Mouse (Mus musculus): ENCODE results near the gene Chmp2a.

Chmp2a gene

DNA sequence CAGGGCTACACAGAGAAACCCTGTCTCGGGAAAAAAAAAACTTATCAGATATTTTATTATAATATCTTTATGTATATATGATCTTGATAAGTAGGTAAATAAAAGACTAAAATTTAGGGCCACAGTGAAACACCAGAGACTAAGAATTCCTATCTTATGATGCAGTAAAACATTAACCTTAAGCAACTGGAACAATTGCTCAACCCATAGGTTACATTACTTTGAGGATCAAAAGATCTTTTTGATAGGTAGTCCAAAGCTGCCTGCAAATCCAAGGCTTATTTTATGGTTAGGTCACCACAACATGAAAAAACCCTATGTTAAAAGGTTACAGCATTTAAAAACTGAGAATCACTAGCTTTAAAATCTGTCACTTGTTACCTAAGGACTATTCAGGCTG is 33.0 kb downstream of the Chmp2a start:
- ATAC-seq (ENCODE audit: low TSS enrichment) = no peak

DNA sequence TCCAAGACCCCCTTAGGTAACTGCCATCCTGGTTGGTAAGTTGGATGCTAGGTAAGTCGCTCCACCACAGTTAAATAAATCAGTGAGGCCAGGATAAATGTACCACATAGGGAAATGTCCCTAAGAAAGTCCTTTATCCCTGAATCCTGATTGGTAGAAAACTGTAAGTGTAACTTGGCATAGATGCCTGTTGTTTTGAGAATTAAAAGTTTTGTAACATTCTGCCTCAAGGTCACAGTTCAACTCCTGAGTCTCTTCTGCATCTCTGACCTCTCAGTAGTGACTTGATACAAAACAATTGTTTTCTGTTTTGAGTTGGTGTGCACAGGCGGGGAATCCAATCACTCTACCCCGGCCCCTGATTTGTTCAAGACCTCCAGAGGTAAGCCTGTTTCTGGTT is 35.8 kb downstream of the Chmp2a start, which contains the start of gene Trim28:
Trim28 (plus strand) TSS at position 264 of the 400 bp plus-strand sequence.
- no peak for ATAC-seq (ENCODE audit: low TSS enrichment)

DNA sequence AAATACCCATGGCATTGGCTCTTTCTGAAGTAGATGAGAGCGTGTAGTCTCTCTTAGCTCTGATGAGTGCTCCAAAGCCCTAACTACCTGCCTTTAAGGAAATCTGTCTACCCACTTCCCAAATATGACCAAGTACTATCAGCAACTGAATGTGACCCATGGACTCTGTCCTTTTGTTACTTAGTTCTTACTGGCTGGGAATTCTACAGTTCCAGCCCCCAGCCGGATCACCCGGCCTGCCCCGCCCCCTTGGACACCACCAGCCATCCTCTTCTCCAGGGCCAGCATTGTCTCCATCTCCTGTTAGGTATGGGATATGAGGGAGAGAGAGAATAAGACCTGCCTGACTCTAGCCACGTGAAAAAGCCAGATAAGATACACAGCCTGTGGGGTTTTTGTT is 36.6 kb downstream of the Chmp2a start, which contains the start of gene Slc27a5:
Slc27a5 (minus strand) TSS at position 140 of the 400 bp plus-strand sequence.
- ATAC-seq (ENCODE audit: low TSS enrichment) = no peak

DNA sequence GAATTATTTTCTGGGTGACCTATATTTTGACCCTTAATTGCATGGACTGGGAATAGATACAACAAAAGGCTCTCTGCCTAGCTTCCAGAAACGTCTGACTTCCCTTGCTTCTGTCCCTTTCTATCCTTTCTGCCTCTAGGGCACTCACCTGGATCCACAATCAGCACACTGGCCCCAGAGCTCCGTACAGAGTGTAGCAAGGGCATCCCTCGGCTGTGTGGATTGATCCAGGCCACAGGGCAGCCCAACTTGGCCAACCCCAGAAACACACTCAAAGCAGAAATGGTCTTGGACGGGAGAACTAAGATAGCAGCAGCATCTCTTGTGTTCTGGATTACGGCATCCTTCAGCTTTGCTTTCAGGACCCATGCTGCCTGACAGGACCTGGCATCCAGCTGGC is 37.4 kb downstream of the Chmp2a start:
- ATAC-seq (ENCODE audit: low TSS enrichment) = no peak

DNA sequence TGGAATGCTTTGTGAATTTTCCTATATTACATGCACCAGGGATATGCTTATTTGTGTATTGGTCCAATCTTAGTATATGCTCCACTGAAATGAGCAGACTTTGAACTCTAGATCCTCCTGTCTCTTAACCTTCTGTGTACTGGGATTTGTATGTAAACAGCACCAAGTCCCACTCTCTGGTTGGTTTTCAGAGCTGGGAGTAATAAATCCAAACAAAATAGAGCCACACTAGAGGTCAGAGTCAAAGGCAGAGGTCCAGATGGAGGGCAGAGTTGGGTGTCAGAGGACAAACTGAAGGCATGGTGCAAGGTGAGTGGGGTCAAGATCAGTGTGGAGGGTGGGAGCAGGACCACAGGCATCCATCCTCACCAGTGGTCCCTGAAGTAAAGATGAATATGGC is 38.7 kb downstream of the Chmp2a start:
- ATAC-seq (ENCODE audit: low TSS enrichment) = no peak

DNA sequence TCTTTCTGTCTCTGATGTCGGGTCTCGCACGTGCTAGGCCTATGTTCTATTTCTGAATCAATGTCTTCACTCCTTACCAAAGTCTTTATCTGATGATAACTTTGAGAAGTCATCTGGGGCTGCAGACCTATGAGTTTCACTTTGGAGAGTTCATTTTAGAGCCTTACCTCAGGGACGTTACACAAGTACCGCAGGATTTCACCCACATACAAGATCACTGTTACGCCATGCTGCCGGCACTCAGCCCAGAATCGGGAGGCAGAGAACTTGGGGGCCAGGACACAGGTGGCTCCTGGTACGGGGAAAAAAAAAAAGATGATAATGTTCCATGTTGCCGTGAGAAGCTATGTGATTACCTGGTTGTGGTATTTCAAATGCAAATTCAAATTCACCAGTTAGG is 41.5 kb downstream of the Chmp2a start:
- ATAC-seq (ENCODE audit: low TSS enrichment) = no peak

DNA sequence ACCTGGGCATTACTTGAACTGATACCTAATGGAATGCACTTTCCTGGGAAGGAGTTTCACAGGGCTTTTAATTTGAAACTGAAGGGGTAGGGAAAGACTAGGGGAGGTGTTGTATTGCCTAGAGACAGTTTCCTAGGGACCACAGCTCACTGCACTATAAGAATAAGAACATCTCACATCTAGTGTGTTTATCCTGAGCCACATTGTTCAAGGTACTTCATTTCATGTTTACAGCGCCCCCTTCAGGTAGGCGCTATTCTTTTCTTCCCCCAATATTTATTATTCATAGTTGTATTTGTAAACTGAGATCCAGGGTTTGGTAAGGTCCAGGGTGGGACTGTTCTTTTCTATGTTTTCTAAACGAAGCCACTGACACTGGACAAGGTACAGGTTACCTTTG is 42.4 kb downstream of the Chmp2a start:
- ATAC-seq (ENCODE audit: low TSS enrichment) = no peak

DNA sequence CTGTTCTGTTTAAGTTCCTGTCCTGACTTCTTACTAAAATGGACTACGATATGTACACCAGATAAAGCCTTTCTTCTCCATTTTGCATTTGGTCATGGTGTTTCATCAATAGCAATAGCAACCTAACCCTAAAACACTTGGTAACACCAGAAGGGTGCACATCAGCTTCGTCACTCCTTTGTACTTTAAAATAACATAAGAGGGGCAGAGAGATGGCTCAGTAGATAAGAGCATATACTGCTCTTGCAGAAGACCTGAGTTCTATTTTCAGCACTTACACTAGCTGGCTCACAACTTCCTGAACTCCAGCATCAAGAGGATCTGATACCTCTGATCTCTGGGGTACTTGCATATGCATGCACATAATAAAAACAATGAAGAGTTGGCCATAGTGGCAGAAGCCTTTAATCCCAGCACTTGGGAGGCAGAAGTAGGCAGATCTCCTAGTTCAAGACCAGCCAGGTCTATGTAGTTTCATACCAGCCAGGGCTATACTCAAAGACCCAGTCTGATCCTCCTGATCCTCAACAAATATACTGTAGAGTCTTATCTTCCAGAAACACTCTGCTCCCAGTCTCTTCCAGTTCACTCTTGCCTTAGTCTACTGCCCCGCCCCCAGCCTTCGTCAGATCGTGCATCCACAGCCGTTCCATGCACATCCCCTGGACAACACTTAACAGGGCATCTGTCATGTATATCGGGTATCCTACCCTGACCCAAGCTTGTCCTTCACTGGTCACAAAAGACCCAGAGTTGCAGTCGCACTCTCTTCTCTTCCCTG is 47.0 kb downstream of the Chmp2a start:
- no peak for ATAC-seq (ENCODE audit: low TSS enrichment)

DNA sequence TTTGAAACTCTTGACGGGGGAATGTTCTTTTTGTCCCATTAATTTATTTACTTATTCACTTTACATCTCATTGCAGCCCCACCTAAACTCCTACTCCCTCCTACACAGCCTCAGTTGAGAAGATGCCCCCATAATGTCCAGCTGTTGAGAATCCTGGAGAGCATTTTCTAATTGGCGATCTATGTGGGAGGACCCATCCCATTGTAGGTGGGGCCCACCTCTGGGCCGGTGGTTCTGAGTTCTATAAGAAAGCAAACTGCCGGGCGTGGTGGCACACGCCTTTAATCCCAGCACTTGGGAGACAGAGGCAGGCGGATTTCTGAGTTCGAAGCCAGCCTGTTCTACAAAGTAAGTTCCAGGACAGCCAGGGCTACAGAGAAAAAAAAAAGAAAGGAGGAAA is 47.7 kb downstream of the Chmp2a start:
- no peak for ATAC-seq (ENCODE audit: low TSS enrichment)

DNA sequence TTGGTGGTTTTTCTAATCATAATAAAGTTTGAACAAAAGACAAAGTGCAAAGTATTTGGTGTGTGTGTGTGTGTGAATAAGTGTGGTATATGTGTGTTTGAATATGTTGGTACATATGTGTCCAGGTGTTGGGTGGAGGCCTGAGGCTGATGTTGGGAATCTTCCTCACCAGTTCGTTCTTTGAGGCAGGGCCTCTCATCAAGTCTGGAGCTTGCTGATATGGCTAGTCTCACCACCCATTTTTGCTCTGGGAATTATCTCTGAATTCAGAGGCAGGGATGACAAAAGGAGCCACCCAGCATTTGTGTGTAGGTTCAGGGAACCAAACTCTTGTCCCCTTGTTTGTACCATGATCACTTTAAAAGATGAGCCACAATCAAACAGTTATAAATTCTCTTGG is 48.9 kb downstream of the Chmp2a start:
- ATAC-seq (ENCODE audit: low TSS enrichment) = no peak
